Mouse (Mus musculus) lung, adult 2 months (tissue): ENCODE measurements around the gene Hyal3. TPM values are rescaled to one million over a fixed set of nuclear protein-coding genes. Genes with fewer than 3 reads are reported as not detected.
A peak's percentile ranks its signal among the peaks of the same experiment; 100 is the strongest.
"Not testable (repeated sequence)": the region's sequence is repeated elsewhere in the genome, so short reads cannot be mapped to it uniquely, and the experiment has no call there.

ENCODE experiments used
- DNase-seq: peaks from one replicate; pipeline ENCODE4 v3.0.0; 2022
- H3K4me1 ChIP-seq: fragments of 200-500 bp; 2 replicates; pipeline ENCODE4 v1.6.1; 2011; ENCODE audit warnings: low read length; ENCODE audit not compliant: control insufficient read depth, insufficient read depth
- H3K4me3 ChIP-seq: fragments of 200-500 bp; replicated peaks from 2 replicates; pipeline ENCODE3; 2011; ENCODE audit warnings: low read depth, mild to moderate bottlenecking, control low read depth, low read length; ENCODE audit errors: extremely low read depth
- CTCF ChIP-seq: fragments of 200-500 bp; IDR thresholded peaks from 2 replicates; pipeline ENCODE4 v1.5.1; 2011; ENCODE audit warnings: mild to moderate bottlenecking, low read length, control low read depth; ENCODE audit not compliant: insufficient read depth
- POLR2A ChIP-seq: fragments of 200-500 bp; IDR thresholded peaks from 2 replicates; pipeline ENCODE4 v1.6.1; 2011; ENCODE audit warnings: low read depth, mild to moderate bottlenecking, control low read depth, low read length, borderline replicate concordance; ENCODE audit errors: extremely low read depth
- WGBS: fragments of 180-500 bp; shearing (Covaris S2); methylation state at CpG from one replicate; pipeline ENCODE4 v1.1.7; 2018; 5-methylcytosine and 5-hydroxymethylcytosine counted together
- polyA plus RNA-seq: library from polyadenylated mRNA; depleted of rRNA; stranded (reverse); fragments of >200 nt; gene quantifications from 2 replicates; pipeline ENCODE4 v1.2.3, GENCODE M21; 2012

Hyal3 gene
- polyA plus RNA-seq, 1 experiment: 1.7 TPM

GRCm38 (mm10) chr9:107555701-107556100, 24.9 kb upstream of the Hyal3 start:
- Histone ChIP-seq H3K4me3 (peak overlapping the region; percentile 94), H3K4me1 (peaks cover 16% of the 10 kb centered on the region)
- TF ChIP-seq POLR2A: no peak
- WGBS: 15% methylated on average over 2 of the region's 2 CpGs
- no peak for DNase-seq

- no peak overlapping the region for H3K4me3 ChIP-seq
These were observed 24.3 kb upstream of the Hyal3 start for GRCm38 (mm10) chr9:107556346-107556745.

GRCm38 (mm10) chr9:107563029-107563581, 17.5 kb upstream of the Hyal3 start, which contains the start of gene Tusc2:
Gene Tusc2, plus strand, starts transcription at chr9:107563255.
- TF ChIP-seq CTCF (no peak), POLR2A (peak; percentile 82; the same call in 1 of the 2 replicates)
- peak within 1 kb of the TSS; percentile 73 for H3K4me3 ChIP-seq
- peak; percentile 92 for DNase-seq
- under 1% methylated on average over 44 of the region's 46 CpGs for WGBS
- H3K4me1 ChIP-seq: peaks cover 6% of the 10 kb centered on the region

More at GRCm38 (mm10) chr9:107556346-107556745, 24.3 kb upstream of the Hyal3 start:
- no peak for TF ChIP-seq CTCF
- no peak for TF ChIP-seq POLR2A
- H3K4me1 ChIP-seq: peaks cover 11% of the 10 kb centered on the region
- WGBS: 32% methylated on average over 3 of the region's 3 CpGs
- no peak for DNase-seq

GRCm38 (mm10) chr9:107565556-107565955, 15.1 kb upstream of the Hyal3 start:
- peaks cover 13% of the 10 kb centered on the region for H3K4me1 ChIP-seq
- TF ChIP-seq CTCF: 0 out of 2 replicates have a peak, but pooled peaks have one; percentile 15
- DNase-seq: not testable (repeated sequence)
- peak overlapping the region; percentile 60 for H3K4me3 ChIP-seq
- WGBS: 35% methylated on average over 5 of the region's 5 CpGs

- peak; percentile 92 for DNase-seq
- Histone ChIP-seq H3K4me3 (peak overlapping the region; percentile 76), H3K4me1 (peaks cover 17% of the 10 kb centered on the region)
- peak; percentile 59 for TF ChIP-seq POLR2A
- peak; percentile 97 for TF ChIP-seq CTCF
- WGBS: 29% methylated on average over 15 of the region's 15 CpGs
These were observed 14.4 kb upstream of the Hyal3 start for GRCm38 (mm10) chr9:107566041-107566709.

GRCm38 (mm10) chr9:107566855-107567254, 13.8 kb upstream of the Hyal3 start:
- TF ChIP-seq CTCF: no peak
- peak; percentile 51; the same call in 1 of the 2 replicates for TF ChIP-seq POLR2A
- DNase-seq: peak; percentile 48
- 38% methylated on average over 3 of the region's 3 CpGs for WGBS
- Histone ChIP-seq H3K4me1 (peaks cover 17% of the 10 kb centered on the region), H3K4me3 (peak overlapping the region; percentile 76)

GRCm38 (mm10) chr9:107567702-107568319, 12.8 kb upstream of the Hyal3 start, which contains the start of gene Hyal2:
Gene Hyal2, plus strand, starts transcription at chr9:107567945.
- 25% methylated on average over 18 of the region's 18 CpGs for WGBS
- TF ChIP-seq CTCF: no peak
- peak; percentile 85; the same call in 1 of the 2 replicates for TF ChIP-seq POLR2A
- Histone ChIP-seq H3K4me3 (peak within 1 kb of the TSS; percentile 91), H3K4me1 (peaks cover 20% of the 10 kb centered on the region)
- DNase-seq: peak; percentile 49

GRCm38 (mm10) chr9:107568331-107569261, 12.0 kb upstream of the Hyal3 start:
- peak; percentile 85 for DNase-seq
- WGBS: under 1% methylated on average over 41 of the region's 41 CpGs
- TF ChIP-seq CTCF: no peak
- no peak; the same call in 1 of the 2 replicates for TF ChIP-seq POLR2A
- H3K4me1 ChIP-seq: peaks cover 20% of the 10 kb centered on the region
- H3K4me3 ChIP-seq: peak overlapping the region; percentile 91

GRCm38 (mm10) chr9:107569270-107569669, 11.3 kb upstream of the Hyal3 start:
- no peak for TF ChIP-seq CTCF
- no peak for TF ChIP-seq POLR2A
- under 1% methylated on average over 23 of the region's 23 CpGs for WGBS
- no peak for DNase-seq
- H3K4me1 ChIP-seq: peaks cover 16% of the 10 kb centered on the region
- H3K4me3 ChIP-seq: peak overlapping the region; percentile 91
